Mouse (Mus musculus) E14TG2a.4 (cell line): Measurements from ENCODE around the gene Itgb2l.

Experiments
- H3K27me3 ChIP-seq: 2 replicates; pipeline ENCODE4 v1.6.1; 2014; ENCODE audit warnings: low read length, control low read depth; ENCODE audit not compliant: insufficient read depth
- H3K36me3 ChIP-seq: 2 replicates; pipeline ENCODE4 v1.6.1; 2014; ENCODE audit warnings: low read length, control low read depth; ENCODE audit not compliant: insufficient read depth
- H3K4me1 ChIP-seq: replicated peaks from 2 replicates; pipeline ENCODE4 v1.6.1; 2014; ENCODE audit warnings: low read depth, low read length, control low read depth
- H3K4me3 ChIP-seq: replicated peaks from 2 replicates; pipeline ENCODE4 v1.5.1; 2014; ENCODE audit warnings: mild to moderate bottlenecking, low read length
- H3K9me3 ChIP-seq: 2 replicates; pipeline ENCODE4 v1.6.1; 2014; ENCODE audit warnings: low read length, control low read depth
- CTCF ChIP-seq: conservative IDR thresholded peaks from 2 replicates; pipeline ENCODE4 v1.5.1; 2014; ENCODE audit warnings: low read length
- NANOG ChIP-seq: IDR thresholded peaks from 2 replicates; pipeline ENCODE4 v1.6.1; 2014; ENCODE audit warnings: borderline replicate concordance, low read length, mixed read lengths
- POU5F1 ChIP-seq: IDR thresholded peaks from 2 replicates; pipeline ENCODE4 v1.6.1; 2014; ENCODE audit warnings: low read length, borderline replicate concordance

Itgb2l gene

GRCm38 (mm10) chr16:96384741-96385140 is 58.7 kb downstream of the Itgb2l start:
- no peak overlapping the region for H3K4me3 ChIP-seq
- TF ChIP-seq CTCF (no peak), POU5F1 (no peak), NANOG (no peak)
- no peaks in the 10 kb centered on the region for H3K27me3 ChIP-seq
- H3K9me3 ChIP-seq: no peaks in the 10 kb centered on the region
- no peaks in the 10 kb centered on the region for H3K36me3 ChIP-seq
- no peaks in the 10 kb centered on the region for H3K4me1 ChIP-seq

- H3K36me3 ChIP-seq: no peaks in the 10 kb centered on the region
- TF ChIP-seq POU5F1 (no peak), CTCF (no peak), NANOG (no peak)
- no peaks in the 10 kb centered on the region for H3K27me3 ChIP-seq
These were observed 60.8 kb downstream of the Itgb2l start for GRCm38 (mm10) chr16:96382496-96383181.

GRCm38 (mm10) chr16:96381435-96381834 is 62.0 kb downstream of the Itgb2l start:
- no peaks in the 10 kb centered on the region for H3K36me3 ChIP-seq
- H3K9me3 ChIP-seq: no peaks in the 10 kb centered on the region
- TF ChIP-seq CTCF (no peak), NANOG (no peak), POU5F1 (no peak)
- H3K4me1 ChIP-seq: no peaks in the 10 kb centered on the region
- H3K27me3 ChIP-seq: no peaks in the 10 kb centered on the region
- H3K4me3 ChIP-seq: no peak overlapping the region

More at GRCm38 (mm10) chr16:96382496-96383181, 60.8 kb downstream of the Itgb2l start:
- no peaks in the 10 kb centered on the region for H3K4me1 ChIP-seq
- H3K9me3 ChIP-seq: no peaks in the 10 kb centered on the region
- no peak overlapping the region for H3K4me3 ChIP-seq

GRCm38 (mm10) chr16:96378111-96378510 is 65.3 kb downstream of the Itgb2l start:
- H3K27me3 ChIP-seq: no peaks in the 10 kb centered on the region
- TF ChIP-seq NANOG: no peak
- TF ChIP-seq POU5F1: no peak
- TF ChIP-seq CTCF: no peak

GRCm38 (mm10) chr16:96376342-96376741 is 67.1 kb downstream of the Itgb2l start:
- TF ChIP-seq CTCF (no peak), POU5F1 (no peak), NANOG (no peak)
- H3K9me3 ChIP-seq: no peaks in the 10 kb centered on the region
- H3K4me1 ChIP-seq: no peaks in the 10 kb centered on the region
- no peak overlapping the region for H3K4me3 ChIP-seq
- no peaks in the 10 kb centered on the region for H3K27me3 ChIP-seq
- no peaks in the 10 kb centered on the region for H3K36me3 ChIP-seq

More at GRCm38 (mm10) chr16:96378111-96378510, 65.3 kb downstream of the Itgb2l start:
- Histone ChIP-seq H3K4me1 (no peaks in the 10 kb centered on the region), H3K9me3 (no peaks in the 10 kb centered on the region), H3K4me3 (no peak overlapping the region), H3K36me3 (no peaks in the 10 kb centered on the region)

- H3K9me3 ChIP-seq: no peaks in the 10 kb centered on the region
- H3K4me1 ChIP-seq: no peaks in the 10 kb centered on the region
- H3K36me3 ChIP-seq: no peaks in the 10 kb centered on the region
- H3K4me3 ChIP-seq: no peak overlapping the region
- H3K27me3 ChIP-seq: no peaks in the 10 kb centered on the region
- TF ChIP-seq CTCF (no peak), POU5F1 (no peak), NANOG (no peak)
These were observed 67.9 kb downstream of the Itgb2l start for GRCm38 (mm10) chr16:96375538-96375937.

- TF ChIP-seq CTCF (no peak), POU5F1 (no peak), NANOG (no peak)
- Histone ChIP-seq H3K4me1 (no peaks in the 10 kb centered on the region), H3K27me3 (no peaks in the 10 kb centered on the region), H3K9me3 (no peaks in the 10 kb centered on the region), H3K4me3 (no peak overlapping the region), H3K36me3 (no peaks in the 10 kb centered on the region)
These were observed 70.7 kb downstream of the Itgb2l start for GRCm38 (mm10) chr16:96372752-96373118.
